Mouse (Mus musculus): Measurements from ENCODE around the gene Pde6h.

Pde6h gene

DNA sequence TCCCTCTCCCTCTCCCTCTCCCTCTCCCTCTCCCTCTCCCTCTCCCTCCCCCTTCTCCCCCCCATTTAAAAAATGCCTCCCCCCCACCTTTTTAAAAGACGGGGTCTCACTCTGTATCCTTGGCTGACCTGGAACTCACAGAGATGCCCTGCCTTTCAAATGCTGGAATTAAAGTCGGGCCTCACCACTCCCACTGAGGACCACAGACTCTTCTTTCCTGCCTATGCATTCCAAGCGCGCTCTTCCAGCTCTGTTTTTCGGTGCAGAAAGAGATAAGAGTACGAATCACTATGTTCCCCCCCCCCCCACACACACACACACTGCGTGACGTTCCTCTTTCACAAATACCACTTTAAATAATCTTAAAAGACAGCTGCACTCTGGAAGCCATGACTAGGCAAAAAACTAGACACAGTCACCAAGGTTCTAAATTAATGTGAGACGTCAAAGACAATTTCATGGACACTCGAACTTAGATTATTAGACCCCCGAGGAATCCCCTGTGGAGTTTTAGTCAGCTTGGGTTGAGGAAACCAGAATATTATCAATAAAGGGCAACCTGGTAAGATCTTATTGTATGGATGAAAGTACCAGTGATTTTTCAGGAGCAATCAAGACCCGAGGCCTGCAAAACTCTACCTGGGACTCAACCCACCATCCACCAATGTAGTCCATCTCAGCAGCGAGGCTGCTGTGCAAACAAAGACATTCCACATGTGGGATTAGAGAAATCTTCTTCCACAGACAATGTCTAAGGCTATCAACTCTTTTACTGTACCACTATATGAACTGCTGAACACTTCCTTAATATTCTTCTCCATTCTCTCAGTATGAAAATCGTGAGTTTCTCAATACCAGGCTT is 15.9 kb downstream of the Pde6h start:
- DNase-seq (ENCODE audit: low read depth in 1 of 2, low spot score in 2 of 2): no peak

- DNase-seq (ENCODE audit: low read depth in 1 of 2, low spot score in 2 of 2): peak in 1 of 2 experiments; percentile 46
Measured at GRCm38 (mm10) chr6:136940188-136940960, 16.7 kb downstream of the Pde6h start.

GRCm38 (mm10) chr6:136941051-136942021 is 17.7 kb downstream of the Pde6h start, which contains the start of gene Arhgdib:
Arhgdib (minus strand) TSS chr6:136941899.
- DNase-seq (ENCODE audit: low read depth in 1 of 2, low spot score in 2 of 2): peak in 1 of 2 experiments; percentile 41

DNA sequence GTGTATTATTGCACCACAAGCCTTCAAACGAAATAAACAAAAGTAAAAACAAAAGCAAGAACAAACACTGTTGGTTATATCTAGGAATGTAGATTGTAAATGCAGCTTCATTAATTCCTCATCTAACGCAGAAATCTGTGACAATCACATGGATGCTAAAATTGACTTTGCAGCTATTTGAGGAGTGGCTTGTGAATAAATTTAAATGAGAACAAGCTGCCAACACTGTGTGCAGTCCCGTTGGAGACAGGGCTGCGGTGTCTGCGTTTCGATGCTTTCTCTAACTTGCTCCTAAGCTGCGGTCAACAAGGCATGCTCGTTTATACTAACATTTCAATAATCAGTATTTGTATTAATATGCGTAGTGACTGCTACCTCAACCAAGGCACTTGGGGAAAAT is 18.6 kb downstream of the Pde6h start:
- DNase-seq (ENCODE audit: low read depth in 1 of 2, low spot score in 2 of 2): no peak

- DNase-seq (ENCODE audit: low read depth in 1 of 2, low spot score in 2 of 2): no peak
Measured at GRCm38 (mm10) chr6:136943392-136943791, 19.8 kb downstream of the Pde6h start.

DNA sequence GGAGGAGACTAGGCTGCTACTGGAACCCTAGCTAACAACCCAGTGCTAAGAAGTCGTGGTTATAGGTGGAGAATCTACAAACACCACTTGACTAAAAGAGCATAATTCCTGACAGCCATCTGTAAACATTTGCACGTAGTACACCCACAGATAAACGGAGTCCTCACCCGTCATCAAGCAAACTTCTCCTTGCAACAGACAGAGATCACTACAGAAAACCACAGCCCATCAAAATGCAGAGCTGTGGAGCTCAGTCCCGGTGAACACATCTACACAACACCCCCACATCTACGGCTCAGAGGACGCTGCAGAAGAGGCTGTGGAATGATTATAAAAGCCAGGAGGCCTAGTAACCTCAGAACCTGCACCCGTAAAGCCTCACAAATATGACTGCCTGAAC is 20.9 kb downstream of the Pde6h start:
- DNase-seq (ENCODE audit: low read depth in 1 of 2, low spot score in 2 of 2): no peak

DNA sequence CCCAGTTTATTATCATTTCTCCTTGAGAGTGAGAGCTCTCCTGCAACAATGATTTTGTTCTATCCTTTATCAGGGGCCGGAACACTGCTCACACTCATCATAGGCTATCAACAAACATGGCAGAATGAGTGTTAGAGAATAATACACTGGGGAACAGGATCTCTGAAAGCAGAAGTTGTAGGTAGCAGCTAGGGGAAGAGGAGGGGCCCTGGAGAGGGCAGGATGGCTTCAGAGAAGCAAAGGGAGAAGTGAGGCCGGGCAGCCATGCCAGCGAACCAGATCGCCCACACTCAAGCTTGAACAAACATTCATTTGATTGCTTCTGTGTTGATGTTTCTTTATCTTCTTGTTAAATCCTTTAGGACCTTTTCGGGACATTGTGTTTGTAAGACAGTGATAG is 22.6 kb downstream of the Pde6h start:
- peak in 1 of 2 experiments; percentile 48 for DNase-seq (ENCODE audit: low read depth in 1 of 2, low spot score in 2 of 2)

- DNase-seq (ENCODE audit: low read depth in 1 of 2, low spot score in 2 of 2): no peak
Measured at GRCm38 (mm10) chr6:136946943-136947342, 23.3 kb downstream of the Pde6h start.

DNA sequence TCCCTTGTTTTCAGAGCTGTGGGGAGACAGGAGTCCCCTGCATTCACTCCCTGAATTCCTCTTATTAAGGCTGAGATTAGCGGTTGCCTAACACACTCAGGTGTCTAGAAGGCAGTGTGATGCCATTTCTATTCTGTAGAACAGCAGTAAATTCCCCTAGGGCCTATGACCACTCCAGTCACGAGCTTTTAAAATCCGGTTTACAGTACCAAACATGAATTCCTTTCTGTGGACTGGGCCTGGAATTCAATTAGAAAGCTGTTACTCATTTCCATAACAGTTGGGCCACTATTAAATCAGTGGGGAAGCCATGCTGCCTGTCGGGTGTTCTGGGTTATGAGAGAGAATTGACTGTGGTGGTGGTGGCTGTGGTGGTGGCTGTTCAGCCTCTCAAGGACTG is 24.1 kb downstream of the Pde6h start:
- DNase-seq (ENCODE audit: low read depth in 1 of 2, low spot score in 2 of 2): no peak

DNA sequence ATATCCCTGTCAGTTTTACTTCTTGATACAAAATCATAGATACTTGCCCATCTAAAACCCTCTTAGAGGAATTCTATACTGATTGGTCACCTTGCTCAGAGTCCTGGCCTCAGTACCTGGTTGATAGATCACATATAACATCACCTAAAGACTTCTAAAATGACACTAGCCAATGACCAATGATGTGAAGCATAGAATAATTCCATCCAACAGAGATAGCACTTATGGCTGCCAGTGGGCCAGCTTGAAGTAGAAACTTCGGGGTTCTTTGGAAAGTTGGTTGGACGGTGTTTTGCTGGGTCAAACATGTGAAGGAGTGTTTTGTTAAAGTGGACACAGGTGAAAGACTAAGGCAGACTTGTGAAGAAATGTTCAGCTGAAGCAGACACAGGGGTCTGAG is 26.5 kb downstream of the Pde6h start:
- no peak for DNase-seq (ENCODE audit: low read depth in 1 of 2, low spot score in 2 of 2)

- no peak for DNase-seq (ENCODE audit: low read depth in 1 of 2, low spot score in 2 of 2)
Measured at GRCm38 (mm10) chr6:136952930-136953329, 29.3 kb downstream of the Pde6h start.

DNA sequence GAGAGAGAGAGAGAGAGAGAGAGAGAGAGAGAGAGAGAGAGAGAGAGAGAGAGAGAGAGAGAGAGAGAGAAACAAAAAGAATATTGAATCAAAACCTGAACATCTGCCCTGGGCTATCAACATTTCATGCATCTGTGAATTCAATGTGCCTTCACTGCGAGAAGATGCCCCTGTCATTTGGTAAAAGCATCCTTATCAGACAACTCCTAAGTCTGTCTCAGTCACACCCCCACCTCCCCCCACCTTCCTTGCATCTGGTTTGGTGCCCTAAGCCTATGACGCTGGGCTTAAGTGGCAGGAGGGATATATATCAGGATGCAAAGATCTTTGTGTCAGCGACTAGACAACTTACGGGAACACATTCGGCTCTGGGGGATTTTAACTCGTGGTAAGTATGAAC is 30.6 kb downstream of the Pde6h start:
- no peak for DNase-seq (ENCODE audit: low read depth in 1 of 2, low spot score in 2 of 2)

DNA sequence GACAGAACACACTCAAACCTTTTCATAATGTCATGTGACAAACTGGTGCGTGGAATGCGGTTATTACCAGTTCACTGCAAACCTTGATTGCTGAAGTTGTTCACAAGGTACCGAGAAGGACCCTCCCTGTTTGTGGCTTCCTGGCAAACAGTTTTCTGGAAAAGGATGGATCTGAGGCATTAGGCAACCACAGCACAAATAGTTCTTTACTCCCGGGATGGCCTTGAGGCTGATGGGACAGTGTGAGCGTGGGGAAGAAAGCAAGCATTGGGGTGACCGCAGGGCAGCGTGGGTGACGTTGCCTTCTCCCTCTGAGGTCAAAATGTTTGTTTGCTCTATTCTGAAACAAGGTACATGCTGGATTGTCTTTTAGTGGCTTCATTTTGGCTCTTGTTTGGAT is 31.1 kb downstream of the Pde6h start:
- no peak for DNase-seq (ENCODE audit: low read depth in 1 of 2, low spot score in 2 of 2)

DNA sequence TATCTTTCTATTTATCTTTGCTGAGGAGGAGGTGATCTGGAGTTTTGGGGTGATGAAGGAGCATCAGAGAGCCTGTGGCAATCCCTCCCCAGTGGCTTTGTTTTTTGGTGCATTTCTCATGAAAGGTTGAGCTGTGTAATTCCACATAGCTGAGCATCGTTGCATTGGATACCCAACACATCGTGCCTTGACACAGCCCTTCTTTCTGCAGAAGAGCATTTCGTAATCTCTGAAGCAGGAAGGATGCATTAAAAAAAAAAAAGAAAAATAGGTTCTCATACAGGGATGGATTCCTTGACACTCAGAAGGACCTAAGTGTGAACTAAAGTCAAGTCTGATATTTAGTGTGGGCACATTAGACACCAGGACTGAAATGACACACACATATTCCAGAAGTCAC is 31.6 kb downstream of the Pde6h start:
- no peak for DNase-seq (ENCODE audit: low read depth in 1 of 2, low spot score in 2 of 2)

DNA sequence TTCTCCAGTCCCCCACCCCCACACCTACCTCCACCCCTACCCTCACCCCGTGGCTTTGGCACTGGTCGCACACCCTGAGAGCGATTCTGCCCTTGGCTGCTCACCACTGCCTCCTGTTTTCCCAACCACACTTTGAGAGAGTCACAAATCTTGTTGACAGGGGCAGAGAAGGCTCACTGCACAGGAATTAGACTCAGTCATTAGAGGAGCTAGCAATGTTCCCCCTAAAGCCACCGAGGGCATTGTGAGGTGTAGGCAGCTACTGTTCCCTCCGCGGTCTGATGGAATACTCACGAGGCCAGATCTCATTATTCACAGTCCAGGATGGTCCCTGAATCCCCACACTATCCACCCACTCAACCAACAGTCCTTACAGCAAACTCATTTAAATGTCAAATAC is 33.4 kb downstream of the Pde6h start:
- no peak for DNase-seq (ENCODE audit: low read depth in 1 of 2, low spot score in 2 of 2)

DNA sequence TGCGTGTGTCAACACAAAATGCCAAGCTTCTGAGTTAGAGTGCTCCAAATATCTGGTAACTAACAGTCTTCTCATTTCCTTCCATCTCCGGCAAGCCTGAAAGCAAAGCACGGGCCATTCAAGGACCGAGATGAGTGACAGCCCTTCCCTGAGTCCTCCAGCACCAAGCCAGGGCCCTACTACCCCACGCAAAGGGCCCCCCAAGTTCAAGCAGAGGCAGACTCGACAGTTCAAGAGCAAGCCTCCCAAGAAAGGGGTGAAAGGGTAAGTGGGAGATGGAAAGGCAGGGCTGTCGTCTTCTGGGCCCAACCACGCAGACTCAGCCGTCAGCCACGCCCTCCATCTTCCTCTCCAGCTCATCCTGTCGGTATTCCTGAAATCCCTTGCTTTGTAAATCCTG is 35.5 kb downstream of the Pde6h start:
- no peak for DNase-seq (ENCODE audit: low read depth in 1 of 2, low spot score in 2 of 2)

DNA sequence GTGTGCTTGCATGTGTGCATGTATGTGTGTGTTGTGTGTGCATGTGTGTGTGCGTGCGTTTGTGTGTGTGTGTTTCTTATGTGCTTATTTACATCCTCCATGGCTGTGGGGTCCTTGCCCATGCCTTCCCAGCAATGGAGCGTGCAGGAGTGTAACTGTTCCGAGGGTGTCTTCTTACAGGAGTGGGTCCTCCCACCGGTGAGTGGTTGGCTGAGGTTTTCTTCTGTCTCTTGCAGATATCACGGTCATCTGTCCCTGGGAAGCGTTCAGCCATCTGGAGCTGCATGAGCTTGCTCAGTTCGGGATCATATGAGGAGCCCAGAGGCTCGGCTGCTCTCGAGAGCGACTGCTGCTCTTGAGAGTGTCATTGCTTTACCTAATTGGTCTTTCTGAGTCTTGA is 39.3 kb downstream of the Pde6h start:
- no peak for DNase-seq (ENCODE audit: low read depth in 1 of 2, low spot score in 2 of 2)

DNA sequence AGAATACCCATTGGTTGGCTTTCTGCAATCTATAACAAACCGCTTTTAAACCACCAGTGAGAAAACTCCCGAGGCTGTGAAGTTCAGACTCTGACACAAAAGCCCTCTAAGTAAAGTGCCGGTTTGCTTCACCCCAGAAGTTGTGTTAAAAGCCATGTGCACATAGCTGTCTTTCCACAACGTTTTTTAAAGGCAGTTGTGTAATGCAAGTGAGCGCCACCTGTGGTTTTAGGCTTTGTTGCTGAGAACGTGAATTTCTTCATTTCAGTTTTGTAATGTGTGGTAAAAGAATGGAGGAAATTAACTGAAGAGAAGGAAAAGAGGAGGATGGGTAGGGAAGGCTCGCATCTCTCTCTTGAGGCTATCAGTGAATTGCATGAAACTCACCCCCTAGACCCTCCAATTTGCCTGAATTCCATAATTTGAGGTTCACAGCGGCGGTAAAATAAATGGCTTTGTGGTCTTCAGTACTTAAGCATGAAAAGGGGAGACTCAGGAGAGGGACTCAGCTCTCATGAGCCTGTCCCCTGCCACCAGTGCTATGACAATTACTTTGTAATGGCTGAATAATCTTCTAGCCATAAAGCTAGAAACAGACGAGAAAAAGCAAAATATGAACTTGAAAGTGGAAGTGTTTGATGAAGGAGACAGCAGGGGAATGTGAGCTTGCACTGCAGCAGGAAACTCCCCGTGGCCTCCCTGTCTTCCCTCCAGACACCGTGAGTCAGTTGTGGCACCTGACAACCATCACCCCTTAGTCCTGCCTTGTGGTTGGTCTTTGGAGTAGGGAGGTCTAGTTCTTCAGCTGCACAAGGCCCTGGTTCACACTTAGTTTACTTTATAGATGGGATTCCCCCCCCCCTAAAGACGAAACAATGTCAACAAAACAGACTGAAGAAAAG is 41.2 kb downstream of the Pde6h start:
- DNase-seq (ENCODE audit: low read depth in 1 of 2, low spot score in 2 of 2): peak in 1 of 2 experiments; percentile 28

DNA sequence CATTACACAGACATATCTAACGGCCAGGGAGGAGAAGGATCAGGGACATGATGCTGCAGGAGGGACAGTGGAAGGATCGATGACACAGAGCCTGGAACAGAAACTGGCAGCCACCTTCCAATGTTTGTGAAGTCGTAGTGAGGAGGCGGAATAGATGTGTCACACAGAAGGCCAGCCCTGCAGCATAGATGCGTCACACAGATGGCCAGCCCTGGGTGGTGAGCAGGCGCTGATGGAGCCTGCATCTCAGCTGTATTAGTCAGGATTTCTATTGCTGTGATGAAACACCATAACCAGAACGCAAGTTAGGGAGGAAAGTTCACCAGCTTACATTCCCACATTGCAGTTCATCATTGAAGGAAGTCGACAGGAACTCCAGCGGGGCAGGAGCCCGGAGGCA is 42.3 kb downstream of the Pde6h start:
- no peak for DNase-seq (ENCODE audit: low read depth in 1 of 2, low spot score in 2 of 2)

- no peak for DNase-seq (ENCODE audit: low read depth in 1 of 2, low spot score in 2 of 2)
Measured at GRCm38 (mm10) chr6:136967466-136967865, 43.8 kb downstream of the Pde6h start.
